Mouse (Mus musculus) gastrocnemius, postnatal 36 days (tissue): Measurements from ENCODE around the gene Gm35315. TPM values are rescaled to one million over a fixed set of nuclear protein-coding genes. Genes with fewer than 3 reads are reported as not detected.
A peak's percentile ranks its signal among the peaks of the same experiment; 100 is the strongest.
"Not testable (repeated sequence)": the region's sequence is repeated elsewhere in the genome, so short reads cannot be mapped to it uniquely, and the experiment has no call there.

Experiments used
- DNase-seq, 2 experiments: peaks; one replicate each; pipeline ENCODE4 v3.0.0; 2022
- intact Hi-C: fragments of 180-260 bp; cut with DNase I; formaldehyde crosslinking; loops from one replicate; pipeline ENCODE4 v1.15.1; 2025
- long read RNA-seq, 2 experiments: library from polyadenylated mRNA; stranded (forward); transcript quantifications; one replicate each; pipeline ENCODE4 v2.0.0; 2021
- total RNA-seq, 2 experiments: library from RNA; stranded (reverse); gene quantifications; 2 replicates each; pipeline ENCODE4 v1.2.3; 2021

The Gm35315 gene
- total RNA-seq, result under 1 TPM; 0.07 to 0.23 TPM
- long read RNA-seq, experiment 1, result 0 reads
- long read RNA-seq, experiment 2, partial matches to known transcripts, result 1 of 1 reads
- long read RNA-seq, experiment 2, other reads (novel, unspliced or antisense), result 0 of 1 reads

DNA sequence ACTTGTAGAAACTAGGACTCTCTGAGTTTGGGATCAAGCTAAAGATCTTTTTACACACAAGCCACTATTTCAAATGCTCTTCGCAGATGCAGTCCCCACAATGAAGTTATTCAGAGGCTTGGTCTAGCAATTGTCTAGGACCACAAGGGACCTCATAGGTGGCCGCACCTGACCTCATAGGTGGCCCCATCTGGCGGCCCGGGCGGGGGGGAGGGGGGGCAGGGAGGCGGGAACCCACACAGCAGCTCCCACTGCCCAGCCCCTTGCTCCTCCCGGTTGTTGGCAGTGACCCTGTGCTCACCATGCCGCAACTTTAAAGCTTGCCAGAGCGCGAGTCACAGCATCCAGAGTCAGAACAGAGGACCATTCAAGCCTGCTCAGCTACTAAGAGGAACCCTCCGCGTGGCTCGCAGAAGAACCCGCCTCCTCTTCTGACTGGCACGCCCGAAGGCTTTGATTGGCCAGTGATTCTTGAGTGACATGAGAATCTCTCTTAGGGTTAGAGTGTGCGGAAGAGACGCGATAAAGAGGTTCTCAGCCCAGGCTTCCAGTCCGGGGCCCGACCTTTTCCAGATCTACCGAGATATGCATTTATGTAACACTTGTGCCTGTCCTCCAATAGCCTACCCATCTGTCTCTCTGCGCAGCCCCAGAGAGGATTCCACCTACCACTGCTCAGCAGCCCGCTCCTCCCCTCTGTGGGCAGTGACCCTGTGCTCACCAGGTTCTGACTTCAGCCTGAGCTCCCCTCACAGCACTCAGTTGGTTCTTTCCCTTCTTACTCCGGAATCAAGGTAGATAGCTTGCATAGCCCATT lies at the start of gene Gm35315:
Gene Gm35315, minus strand, starts transcription at position 391 of the 817 bp plus-strand sequence.
- intact Hi-C loops, result no loop called here
- peak; percentile 71 for DNase-seq

DNA sequence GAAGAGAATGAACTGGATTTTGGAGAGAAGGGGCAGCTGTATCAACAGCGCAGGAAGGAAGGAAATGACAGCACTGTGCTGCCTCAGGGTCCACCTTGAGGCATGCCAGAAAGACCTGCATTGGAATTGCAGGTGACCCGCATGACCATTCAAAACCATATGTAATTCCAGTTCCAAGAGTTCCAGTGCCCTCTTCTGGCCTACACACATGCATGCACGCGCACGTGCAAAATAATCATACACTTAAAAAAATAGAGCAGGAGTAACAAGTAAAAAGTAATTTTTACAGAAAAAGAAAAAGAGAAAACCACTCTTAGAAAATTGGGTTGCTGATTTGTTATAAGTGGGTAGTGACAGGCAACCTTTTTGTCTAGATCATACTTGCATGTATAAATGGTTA lies 48.8 kb upstream of the Gm35315 start:
- intact Hi-C loops, result no loop called here
- no peak for DNase-seq

GRCm38 (mm10) chr5:110142309-110142708 lies 48.1 kb upstream of the Gm35315 start:
- DNase-seq, result no peak

DNA sequence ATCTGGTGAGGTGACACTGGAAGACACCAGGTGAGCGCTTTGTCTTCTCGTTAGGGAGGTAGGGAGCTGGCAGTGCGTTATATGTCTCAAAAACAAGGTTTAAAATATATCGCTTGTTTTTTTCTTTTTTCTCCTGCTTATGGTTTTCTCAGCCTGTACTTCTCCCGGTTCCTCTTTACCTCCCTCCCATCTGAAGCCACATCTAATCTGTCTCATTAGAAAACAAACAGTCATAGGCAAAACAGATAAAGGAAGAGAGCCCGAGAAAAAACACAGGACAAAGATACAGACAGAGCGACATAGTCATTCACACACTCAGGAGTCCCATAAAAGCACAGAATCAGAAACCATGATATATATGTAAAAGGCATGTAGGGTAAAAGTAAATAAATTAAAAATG lies 46.2 kb upstream of the Gm35315 start:
- no peak for DNase-seq
- intact Hi-C loops, result no loop called here

More at GRCm38 (mm10) chr5:110142309-110142708, 48.1 kb upstream of the Gm35315 start:
- intact Hi-C loops, result no loop called here

DNA sequence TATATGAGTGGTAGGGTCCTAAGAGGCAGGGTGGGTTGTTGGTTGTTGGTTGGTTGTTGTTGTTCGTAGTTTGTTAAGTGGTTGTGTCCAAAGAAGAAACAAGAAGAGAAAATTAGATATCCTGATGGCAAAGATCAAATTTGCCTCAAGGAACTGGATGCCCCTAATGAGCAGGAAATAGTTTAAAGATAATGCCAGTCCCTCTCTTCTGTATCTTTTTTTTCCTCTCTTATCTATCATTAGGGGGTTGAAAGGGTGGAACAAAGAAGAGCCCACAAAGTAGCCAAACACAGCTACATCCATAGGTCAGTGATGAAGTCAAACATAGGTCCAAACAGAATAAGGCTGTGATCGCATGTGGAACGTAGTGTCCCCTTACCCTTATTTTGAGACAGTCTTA lies 45.1 kb upstream of the Gm35315 start:
- DNase-seq, result no peak
- intact Hi-C loops, result loop anchor here (5.0 kb wide), 1 partner anchor 38 kb away; the partner anchor contains the start of gene Golga3

DNA sequence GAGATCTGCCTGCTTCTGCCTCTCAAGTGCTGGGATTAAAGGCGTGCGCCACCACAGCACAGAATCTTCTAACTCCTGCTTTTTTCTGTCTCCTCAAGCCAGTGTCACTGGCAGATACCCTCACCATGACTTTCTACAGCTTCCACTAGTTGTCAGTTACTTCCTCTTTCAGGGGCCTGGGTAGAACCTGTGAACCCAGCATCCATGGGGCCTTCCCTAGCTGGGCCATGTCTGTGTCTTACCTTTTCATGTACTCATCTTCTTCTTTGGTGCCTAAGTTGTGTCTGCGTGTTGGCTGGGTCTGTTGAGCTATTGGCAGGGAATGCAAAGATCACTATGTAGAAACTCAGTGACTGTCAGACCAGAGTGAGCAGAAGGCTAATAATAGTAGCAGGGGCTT lies 43.6 kb upstream of the Gm35315 start:
- DNase-seq, result no peak
- intact Hi-C loops, result loop anchor here (5.0 kb wide), 1 partner anchor 39 kb away; the partner anchor contains the start of gene Golga3

DNA sequence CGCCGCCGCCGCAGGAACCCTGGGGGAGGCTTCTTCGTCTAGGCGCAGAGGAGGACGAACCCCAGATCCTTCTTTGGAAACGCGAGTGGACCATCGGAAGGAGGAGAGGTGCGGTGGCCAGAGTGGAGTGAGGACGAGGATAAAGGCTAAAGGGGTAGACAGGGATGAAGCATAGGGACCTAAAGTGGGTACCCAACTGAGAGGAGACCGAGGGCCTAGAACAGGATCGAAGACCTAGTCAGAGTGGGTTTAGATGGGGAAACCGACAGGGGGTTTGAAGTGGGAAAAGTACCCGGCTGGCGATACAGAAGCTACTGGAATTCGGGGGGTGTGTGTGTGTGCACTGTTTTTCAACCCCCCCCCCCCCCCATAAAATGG lies 41.9 kb upstream of the Gm35315 start:
- intact Hi-C loops, result loop anchor here (5.0 kb wide), 1 partner anchor 41 kb away; the partner anchor contains the start of gene Golga3
- DNase-seq, result no peak

- intact Hi-C loops, result loop anchor here (5.0 kb wide), 1 partner anchor 42 kb away; the partner anchor contains the start of gene Golga3
- DNase-seq, result peak; percentile 98 to 99
Observed at GRCm38 (mm10) chr5:110135293-110136086, 41.3 kb upstream of the Gm35315 start, which contains the start of gene Chfr. Gene Chfr (plus strand): TSS chr5:110135842.

DNA sequence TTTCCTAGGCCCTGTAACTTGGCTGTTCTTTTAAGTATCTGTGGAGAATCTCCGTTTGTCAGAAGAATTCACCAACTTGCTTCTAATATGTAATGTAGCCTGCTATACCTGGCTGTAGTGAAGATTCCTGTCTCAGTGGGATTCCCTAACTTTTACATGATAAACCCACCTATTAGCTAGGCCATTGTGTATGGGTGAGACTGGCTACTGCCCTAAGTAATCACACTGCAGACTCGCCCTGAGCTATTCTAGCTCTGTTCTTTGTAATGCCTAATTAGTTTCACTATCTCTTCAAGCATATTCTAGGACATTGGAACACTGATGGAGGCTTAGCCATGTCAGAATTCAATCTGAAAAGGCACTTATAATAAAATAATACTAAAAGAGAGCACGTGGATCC lies 28.2 kb upstream of the Gm35315 start:
- intact Hi-C loops, DNase-seq: not testable (repeated sequence)

- intact Hi-C loops, result no loop called here
- DNase-seq, result peak; percentile 81 to 86
Observed at GRCm38 (mm10) chr5:110109991-110110441, 15.8 kb upstream of the Gm35315 start, which contains the start of gene Zfp605. Gene Zfp605 (plus strand): TSS chr5:110110092.

DNA sequence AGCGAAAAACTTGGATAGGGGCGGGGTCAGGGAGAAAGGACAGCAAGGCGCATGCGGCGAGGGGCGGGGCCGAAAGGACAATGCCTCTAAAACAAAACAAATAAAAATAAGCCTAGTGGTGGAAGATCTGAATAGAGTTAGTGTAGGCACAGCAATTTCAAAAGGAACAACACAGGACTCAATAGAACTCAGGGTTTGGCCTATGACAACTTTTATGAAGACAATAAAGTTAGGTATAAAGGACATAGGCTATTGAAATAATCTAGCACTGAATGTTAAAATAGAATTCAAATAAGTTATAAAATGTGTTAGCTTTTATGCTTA lies 14.0 kb upstream of the Gm35315 start:
- DNase-seq, result no peak
- intact Hi-C loops, result no loop called here

DNA sequence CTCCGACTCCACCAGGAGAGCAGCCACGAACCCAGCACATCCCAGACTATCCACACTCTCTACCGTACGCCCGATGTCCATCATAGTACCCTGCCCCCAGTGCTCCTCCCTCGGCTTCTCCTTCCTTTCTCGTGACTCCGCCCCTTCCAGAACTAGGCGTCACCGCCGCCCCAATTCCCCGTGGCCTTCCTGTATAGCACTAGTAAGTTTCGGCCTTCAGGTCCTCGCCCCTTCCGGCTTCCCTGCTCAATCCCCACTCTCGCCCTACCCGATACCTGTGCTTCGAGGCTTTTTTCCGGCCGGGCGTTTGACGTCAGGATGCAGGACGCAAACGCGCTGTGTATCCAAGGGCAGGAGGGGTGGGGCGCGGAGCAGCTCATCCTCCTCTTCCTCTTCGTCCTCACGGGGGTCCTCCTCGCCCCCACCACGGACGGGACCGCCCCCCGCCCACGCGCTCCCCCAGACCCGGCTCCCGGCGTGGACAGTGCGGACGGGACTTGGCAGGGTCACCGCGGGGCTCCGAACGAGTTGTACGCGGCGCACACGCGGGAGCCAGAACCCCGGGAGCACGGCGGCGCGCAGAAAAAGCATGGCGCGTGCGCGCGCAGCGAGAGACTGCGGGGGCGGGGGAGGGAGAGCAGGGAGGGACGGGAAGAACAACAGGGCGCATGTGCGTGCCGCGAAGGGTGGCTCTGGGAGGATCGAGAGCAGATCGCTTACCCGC lies 13.5 kb upstream of the Gm35315 start, which contains the start of gene Gtpbp6:
Gene Gtpbp6, minus strand, starts transcription at position 617 of the 724 bp plus-strand sequence.
- intact Hi-C loops, result no loop called here

DNA sequence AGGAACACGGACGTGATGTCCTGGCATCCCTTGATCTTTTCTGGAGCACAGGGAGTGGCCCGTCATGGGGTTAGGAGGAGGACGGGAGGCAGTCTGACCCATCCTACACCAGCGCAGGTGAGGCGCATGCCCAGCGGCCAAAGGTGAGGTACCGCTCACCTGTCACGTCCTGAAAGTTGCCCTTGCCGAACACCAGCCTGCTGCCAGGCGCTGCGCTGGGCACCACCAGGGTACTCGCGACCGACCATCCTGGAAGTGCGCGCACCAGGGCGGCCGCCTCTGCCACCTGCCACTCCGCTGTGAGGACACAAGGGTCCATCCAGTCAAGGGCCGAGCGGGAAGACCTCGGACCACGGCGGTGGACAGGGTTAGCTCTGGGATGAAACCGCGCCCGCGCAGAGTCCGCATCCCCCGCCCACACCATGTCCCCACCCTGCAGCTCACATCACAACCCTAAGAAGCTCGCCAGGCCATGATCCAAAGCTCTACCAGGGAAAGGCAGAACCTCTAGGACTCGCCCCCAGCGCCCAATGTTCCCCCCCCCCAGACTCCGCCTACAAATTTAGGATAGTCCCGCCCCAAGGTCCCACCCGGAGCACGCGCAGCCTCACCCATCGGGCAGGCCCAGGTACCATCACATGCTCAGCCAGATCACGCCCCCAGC lies 12.8 kb upstream of the Gm35315 start:
- intact Hi-C loops, result no loop called here

More for the DNA sequence above, 13.5 kb upstream of the Gm35315 start, which contains the start of gene Gtpbp6:
- peak; percentile 88 to 96 for DNase-seq

GRCm38 (mm10) chr5:110106140-110106871 lies 12.1 kb upstream of the Gm35315 start:
- DNase-seq, result no peak
- intact Hi-C loops, result no loop called here

More for the DNA sequence above, 12.8 kb upstream of the Gm35315 start:
- DNase-seq, result peak; percentile 24 to 28

- intact Hi-C loops, result no loop called here
- no peak for DNase-seq
Observed at GRCm38 (mm10) chr5:110104616-110105380, 10.6 kb upstream of the Gm35315 start.

GRCm38 (mm10) chr5:110103901-110104615 lies 9.8 kb upstream of the Gm35315 start:
- DNase-seq, result no peak
- intact Hi-C loops, result no loop called here

GRCm38 (mm10) chr5:110102853-110103625 lies 8.8 kb upstream of the Gm35315 start:
- DNase-seq, result no peak
- intact Hi-C loops, result no loop called here
